Mouse (Mus musculus) cerebellum, adult 2 months (tissue): ENCODE results near the gene Wdfy3.

Experiments
- CTCF ChIP-seq: fragments of 200-500 bp; IDR thresholded peaks from 2 replicates; pipeline ENCODE4 v1.5.1; 2011; ENCODE audit warnings: low read depth, mild to moderate bottlenecking, control low read depth, low read length, moderate library complexity, borderline replicate concordance; ENCODE audit not compliant: insufficient read depth
- POLR2A ChIP-seq: fragments of 200-500 bp; IDR thresholded peaks from 2 replicates; pipeline ENCODE4 v1.6.1; 2011; ENCODE audit warnings: low read length, control low read depth, borderline replicate concordance; ENCODE audit not compliant: insufficient read depth

DNA sequence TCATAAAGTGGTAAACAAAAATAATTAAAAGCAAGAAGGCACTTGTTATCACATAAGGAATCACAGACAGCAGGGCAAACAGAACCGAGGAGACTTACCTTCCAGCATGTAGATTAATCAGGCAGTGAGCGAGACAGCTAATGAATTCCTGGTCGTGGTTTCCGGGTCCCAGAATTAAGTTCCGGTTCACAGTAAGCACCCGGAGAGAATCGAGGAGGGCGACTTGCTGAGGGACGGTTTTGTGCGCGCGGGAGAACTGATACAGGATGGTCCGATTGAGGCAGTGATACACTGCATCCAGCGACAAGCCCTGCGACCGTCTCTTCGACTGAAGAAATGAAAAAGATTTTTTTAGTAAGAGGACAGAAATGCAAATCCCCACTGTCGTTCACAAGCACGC is 181.7 kb downstream of the Wdfy3 start:
- TF ChIP-seq CTCF = no peak
- TF ChIP-seq POLR2A = no peak
